Mouse (Mus musculus) stomach, embryonic 14.5 days (tissue): Measurements from ENCODE around the gene Pola2. TPM values are rescaled to one million over a fixed set of nuclear protein-coding genes. Genes with fewer than 3 reads are reported as not detected.

ENCODE experiments used
- ATAC-seq: fragments of 200-750 bp; cut with Nextera tagmentation; 2 replicates; pipeline ENCODE4 v1.8.0; 2017; ENCODE audit warnings: low read depth, moderate TSS enrichment; ENCODE audit not compliant: insufficient number of reproducible peaks, insufficient read depth, low FRiP score
- H3K27ac ChIP-seq: fragments of 300-500 bp; sonication (generic); 2 replicates; pipeline ENCODE4 v1.5.1; 2014; ENCODE audit warnings: mild to moderate bottlenecking, low read length, moderate library complexity, mixed read lengths
- H3K27me3 ChIP-seq: fragments of 300-500 bp; sonication (generic); 2 replicates; pipeline ENCODE4 v1.6.1; 2014; ENCODE audit warnings: low read length, control low read depth, mixed read lengths; ENCODE audit not compliant: control insufficient read depth, insufficient read depth
- H3K36me3 ChIP-seq: fragments of 300-500 bp; sonication (generic); 2 replicates; pipeline ENCODE4 v1.6.1; 2014; ENCODE audit warnings: mild to moderate bottlenecking, control low read depth, low read length, moderate library complexity, mixed read lengths; ENCODE audit not compliant: control insufficient read depth, insufficient read depth
- H3K4me1 ChIP-seq: fragments of 300-500 bp; sonication (generic); 2 replicates; pipeline ENCODE4 v1.6.1; 2014; ENCODE audit warnings: low read length, control low read depth, mixed read lengths; ENCODE audit not compliant: control insufficient read depth, insufficient read depth
- H3K4me2 ChIP-seq: fragments of 300-500 bp; sonication (generic); replicated peaks from 2 replicates; pipeline ENCODE4 v1.6.1; 2014; ENCODE audit warnings: low read depth, low read length, control low read depth
- H3K4me3 ChIP-seq: fragments of 300-500 bp; sonication (generic); 2 replicates; pipeline ENCODE4 v1.5.1; 2014; ENCODE audit warnings: low read depth, low read length, control low read depth
- H3K9ac ChIP-seq: fragments of 300-500 bp; sonication (generic); replicated peaks from 2 replicates; pipeline ENCODE4 v1.6.1; 2014; ENCODE audit warnings: low read depth, mild to moderate bottlenecking, control low read depth, low read length, moderate library complexity, mixed read lengths
- H3K9me3 ChIP-seq: fragments of 300-500 bp; sonication (generic); 2 replicates; pipeline ENCODE4 v1.6.1; 2016; ENCODE audit warnings: low read depth, low read length, control low read depth; ENCODE audit not compliant: control insufficient read depth
- WGBS: fragments of 180-500 bp; shearing (Covaris S2); extraction: QIAGEN DNeasy Blood & Tissue Kit; methylation state at CpG from one replicate; pipeline ENCODE4 v1.1.7; 2014; 5-methylcytosine and 5-hydroxymethylcytosine counted together
- polyA plus RNA-seq: library from polyadenylated mRNA; unstranded; fragments of >200 nt; fragmentation: Nextera tagmentation; extraction: Ambion mirVana; gene quantifications from 2 replicates; pipeline ENCODE4 v1.2.1, GENCODE M21; 2014

The Pola2 gene
- polyA plus RNA-seq, 1 experiment from 2014 or later, result 73.2 TPM

DNA sequence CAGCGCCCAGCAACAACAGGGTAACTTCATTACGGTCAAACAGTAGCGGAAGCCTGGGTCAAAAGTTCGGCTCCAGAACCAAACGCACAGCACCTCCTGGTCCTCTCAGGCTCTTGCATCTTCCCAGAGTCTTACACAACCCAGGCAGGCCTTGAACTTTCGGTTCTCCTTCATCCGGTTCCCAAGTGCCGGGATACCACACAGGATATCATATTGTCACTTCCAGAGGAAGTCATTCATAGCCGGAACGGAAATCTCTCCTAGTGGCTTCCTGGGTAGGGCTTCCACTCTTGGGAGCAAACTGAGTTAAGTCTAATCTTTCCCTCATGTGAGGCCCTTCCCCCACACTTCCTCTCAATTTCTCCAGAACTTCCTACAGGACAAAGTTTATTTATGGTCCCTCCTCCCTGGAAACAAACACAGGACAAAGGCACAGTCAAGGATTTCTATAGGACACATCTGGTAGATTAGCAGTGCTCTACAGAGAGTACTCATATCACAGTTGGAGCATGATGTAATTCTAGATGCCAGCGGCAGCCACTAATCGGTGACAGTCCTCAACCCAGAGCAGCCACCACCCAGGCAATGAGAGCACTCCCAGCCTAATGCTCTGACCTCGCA, 11.8 kb downstream of the Pola2 start:
- H3K27ac ChIP-seq, result peak overlapping the region; percentile 27; the same call in 1 of the 2 replicates
- no peak for ATAC-seq
- peaks cover 11% of the 10 kb centered on the region; the same call in 1 of the 2 replicates for H3K4me1 ChIP-seq
- no peak overlapping the region for H3K9ac ChIP-seq
- H3K36me3 ChIP-seq, result peaks cover 61% of the 10 kb centered on the region
- H3K27me3 ChIP-seq, result no peaks in the 10 kb centered on the region
- H3K9me3 ChIP-seq, result no peaks in the 10 kb centered on the region
- no peak overlapping the region for H3K4me2 ChIP-seq
- WGBS, result 82% methylated on average over 13 of the region's 13 CpGs
- no peak overlapping the region for H3K4me3 ChIP-seq

- no peak for ATAC-seq
- H3K27ac ChIP-seq, result no peak overlapping the region
- H3K36me3 ChIP-seq, result peaks cover 61% of the 10 kb centered on the region
- peaks cover 11% of the 10 kb centered on the region; the same call in 1 of the 2 replicates for H3K4me1 ChIP-seq
- no peaks in the 10 kb centered on the region for H3K27me3 ChIP-seq
- no peak overlapping the region for H3K9ac ChIP-seq
- no peaks in the 10 kb centered on the region for H3K9me3 ChIP-seq
- 86% methylated on average over 16 of the region's 16 CpGs for whole genome bisulfite sequencing
- no peak overlapping the region for H3K4me2 ChIP-seq
- no peak overlapping the region for H3K4me3 ChIP-seq
These were observed 12.4 kb downstream of the Pola2 start for GRCm38 (mm10) chr19:5951631-5952030.

DNA sequence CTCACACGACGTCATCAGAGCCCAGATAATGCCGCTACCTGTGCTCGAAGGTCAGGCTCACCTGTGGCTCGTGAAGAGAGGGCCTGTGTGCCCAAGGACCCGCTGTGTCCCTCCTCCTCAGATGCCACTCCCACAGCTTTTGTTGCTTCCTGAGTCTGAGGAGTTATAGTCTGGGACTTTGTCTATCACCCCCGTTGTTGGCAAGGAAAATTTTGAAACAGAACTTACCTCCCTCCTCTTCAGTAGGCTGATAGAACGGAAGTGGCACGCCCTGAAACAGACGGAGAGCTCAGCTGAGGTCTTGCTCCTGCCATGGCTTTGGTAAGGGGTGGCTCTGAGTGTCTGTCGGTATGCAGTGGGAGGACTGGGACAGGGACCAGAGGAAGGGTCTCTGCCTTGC, 13.8 kb downstream of the Pola2 start:
- ATAC-seq, result no peak
- H3K36me3 ChIP-seq, result peaks cover 61% of the 10 kb centered on the region
- 90% methylated on average over 11 of the region's 11 CpGs for WGBS

DNA sequence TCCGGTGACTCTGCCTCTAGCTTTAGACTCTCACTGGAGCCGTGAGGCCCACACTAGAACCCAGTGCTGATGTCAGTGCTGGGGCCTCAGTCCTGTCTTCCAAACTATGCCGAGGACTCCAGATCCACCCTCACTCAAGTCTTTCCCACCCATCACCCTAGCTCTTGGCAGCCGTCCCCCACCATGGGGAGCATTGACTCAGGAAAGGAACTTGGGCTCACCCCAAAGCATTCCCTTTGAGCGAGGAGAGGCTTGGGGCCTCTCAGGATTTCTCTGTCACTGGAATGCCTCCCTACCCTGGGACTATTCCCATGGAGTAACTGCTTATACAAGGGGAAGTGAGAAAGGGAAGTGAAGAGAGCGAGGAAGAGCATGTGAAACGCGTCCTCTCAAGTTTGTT, 18.1 kb downstream of the Pola2 start:
- Histone ChIP-seq H3K27ac (peak overlapping the region; percentile 45; the same call in 1 of the 2 replicates), H3K9me3 (no peaks in the 10 kb centered on the region), H3K36me3 (peaks cover 41% of the 10 kb centered on the region), H3K9ac (no peak overlapping the region), H3K4me2 (no peak overlapping the region), H3K27me3 (no peaks in the 10 kb centered on the region), H3K4me1 (peaks cover 12% of the 10 kb centered on the region; the same call in 1 of the 2 replicates), H3K4me3 (no peak overlapping the region)
- no peak for ATAC-seq
- WGBS, result 58% methylated on average over 8 of the region's 8 CpGs

More for the DNA sequence above, 13.8 kb downstream of the Pola2 start:
- Histone ChIP-seq H3K4me2 (no peak overlapping the region), H3K27me3 (no peaks in the 10 kb centered on the region), H3K27ac (no peak overlapping the region), H3K9ac (no peak overlapping the region), H3K9me3 (no peaks in the 10 kb centered on the region), H3K4me3 (no peak overlapping the region), H3K4me1 (peaks cover 13% of the 10 kb centered on the region; the same call in 1 of the 2 replicates)

DNA sequence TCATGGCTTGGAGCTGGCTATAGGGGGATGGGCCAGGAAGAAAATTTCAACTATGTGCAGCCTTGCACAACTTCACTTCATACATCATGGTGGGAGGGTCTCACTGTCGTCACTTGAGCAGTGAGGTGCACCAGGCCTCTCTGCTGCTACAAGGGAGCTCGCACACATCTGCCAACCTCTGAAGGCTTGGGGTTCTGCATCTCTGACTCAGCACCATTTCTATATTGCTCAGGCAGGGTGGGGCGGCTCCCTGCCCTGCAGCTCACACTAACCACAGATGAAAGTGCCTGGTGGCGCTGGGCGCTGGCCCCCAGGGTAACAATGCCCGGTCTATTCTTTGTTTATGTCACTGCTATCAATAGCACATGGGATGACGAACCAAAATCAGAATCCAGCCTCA, 19.0 kb downstream of the Pola2 start:
- Histone ChIP-seq H3K27ac (peak overlapping the region; percentile 45; the same call in 1 of the 2 replicates), H3K9me3 (no peaks in the 10 kb centered on the region), H3K4me2 (no peak overlapping the region), H3K27me3 (no peaks in the 10 kb centered on the region), H3K36me3 (peaks cover 39% of the 10 kb centered on the region), H3K4me3 (no peak overlapping the region), H3K9ac (no peak overlapping the region; the same call in 1 of the 2 replicates), H3K4me1 (peaks cover 12% of the 10 kb centered on the region; the same call in 1 of the 2 replicates)
- WGBS, result 58% methylated on average over 7 of the region's 7 CpGs
- peak; percentile 48; the same call in 1 of the 2 replicates for ATAC-seq

DNA sequence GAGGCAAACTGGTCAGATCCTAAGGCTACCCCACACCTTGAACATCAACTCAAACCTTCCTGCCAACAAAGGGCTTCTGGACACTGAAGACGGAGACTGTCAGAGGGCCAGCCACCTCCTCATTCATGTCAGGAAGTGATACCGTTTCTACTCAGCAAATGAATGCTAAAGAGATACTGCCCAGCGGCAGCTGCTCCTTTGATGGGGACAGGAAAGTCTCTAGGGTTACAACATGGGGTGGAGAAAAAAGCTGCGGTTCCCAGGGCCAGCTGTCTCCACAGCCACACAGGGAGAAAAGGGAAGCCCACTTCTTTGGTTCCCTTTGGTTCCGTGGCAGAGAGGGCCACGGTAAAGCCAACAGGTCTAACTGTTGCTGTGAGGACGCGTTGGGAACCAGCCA, 19.9 kb downstream of the Pola2 start:
- peaks cover 32% of the 10 kb centered on the region for H3K36me3 ChIP-seq
- H3K27ac ChIP-seq, result no peak overlapping the region
- ATAC-seq, result no peak
- H3K9me3 ChIP-seq, result no peaks in the 10 kb centered on the region
- 79% methylated on average over 8 of the region's 8 CpGs for WGBS
- H3K4me1 ChIP-seq, result peaks cover 12% of the 10 kb centered on the region; the same call in 1 of the 2 replicates
- no peak overlapping the region for H3K4me2 ChIP-seq
- H3K27me3 ChIP-seq, result no peaks in the 10 kb centered on the region
- no peak overlapping the region for H3K9ac ChIP-seq
- no peak overlapping the region for H3K4me3 ChIP-seq

DNA sequence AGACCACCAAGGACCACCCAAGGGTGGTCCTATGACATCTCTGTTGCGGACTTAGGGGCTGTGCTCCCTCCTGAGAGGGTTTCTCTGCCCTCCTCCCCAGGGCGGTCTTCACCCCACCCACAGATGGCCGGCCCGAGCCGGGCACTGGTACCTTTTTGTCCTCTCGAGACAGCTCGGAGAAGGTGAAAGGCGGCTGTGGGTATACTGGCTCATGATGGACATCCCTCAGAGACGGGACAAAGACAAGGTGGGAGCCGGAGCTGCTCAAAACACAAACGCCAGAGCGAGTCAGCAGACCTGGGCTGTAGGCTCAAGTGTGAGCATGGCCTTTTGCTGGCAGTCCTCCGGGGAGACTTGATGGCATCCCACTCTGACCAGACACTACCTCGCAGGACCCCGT, 20.6 kb downstream of the Pola2 start:
- H3K27ac ChIP-seq, result no peak overlapping the region
- no peak overlapping the region for H3K4me2 ChIP-seq
- ATAC-seq, result no peak
- 94% methylated on average over 15 of the region's 15 CpGs for WGBS
- peaks cover 13% of the 10 kb centered on the region; the same call in 1 of the 2 replicates for H3K4me1 ChIP-seq
- H3K27me3 ChIP-seq, result no peaks in the 10 kb centered on the region
- no peaks in the 10 kb centered on the region for H3K9me3 ChIP-seq
- H3K4me3 ChIP-seq, result no peak overlapping the region
- H3K9ac ChIP-seq, result no peak overlapping the region
- H3K36me3 ChIP-seq, result peaks cover 27% of the 10 kb centered on the region

DNA sequence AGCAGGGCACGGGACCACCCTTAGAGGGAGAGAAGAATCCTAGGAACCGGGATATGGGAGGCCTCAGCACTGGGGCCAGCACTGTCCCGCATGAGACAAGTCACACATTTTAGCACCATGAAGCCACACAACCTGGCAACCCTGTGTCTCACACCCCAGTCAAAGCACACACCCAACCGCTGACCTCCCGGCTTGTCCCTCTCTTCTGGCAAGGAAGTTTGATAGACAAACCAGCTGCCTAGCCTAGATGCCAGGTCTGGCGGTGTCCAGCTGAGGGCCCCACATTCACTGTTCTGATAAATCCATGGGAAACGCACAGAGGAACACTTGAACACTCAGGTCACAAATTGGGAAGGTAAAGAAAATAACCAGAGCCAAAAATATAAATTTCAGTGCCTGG, 21.4 kb downstream of the Pola2 start:
- peaks cover 22% of the 10 kb centered on the region for H3K36me3 ChIP-seq
- no peaks in the 10 kb centered on the region for H3K27me3 ChIP-seq
- no peak for ATAC-seq
- H3K9ac ChIP-seq, result no peak overlapping the region
- WGBS, result 84% methylated on average over 7 of the region's 7 CpGs
- no peaks in the 10 kb centered on the region for H3K9me3 ChIP-seq
- H3K4me1 ChIP-seq, result peaks cover 21% of the 10 kb centered on the region
- no peak overlapping the region for H3K4me3 ChIP-seq
- no peak overlapping the region for H3K4me2 ChIP-seq
- H3K27ac ChIP-seq, result no peak overlapping the region
